Mouse (Mus musculus): ENCODE measurements around the gene Ros1. TPM values are rescaled to one million over a fixed set of nuclear protein-coding genes. Genes with fewer than 3 reads are reported as not detected.

Gene Ros1
- polyA plus RNA-seq, 1 experiment from 2014 or later: 0.13 TPM

GRCm38 (mm10) chr10:52233969-52234653, 39.1 kb upstream of the Ros1 start:
- H3K4me2 ChIP-seq (replicated peaks; ENCODE audit: low read depth): peak overlapping the region; percentile 90
- no peaks in the 10 kb centered on the region for H3K4me1 ChIP-seq (replicated peaks; ENCODE audit: control insufficient read depth, insufficient read depth)
- DNase-seq (ENCODE audit: low spot score): peak; percentile 25
- no peaks in the 10 kb centered on the region for H3K27me3 ChIP-seq (ENCODE audit: control insufficient read depth, insufficient read depth, low read length)
- peak overlapping the region; percentile 93 for H3K27ac ChIP-seq (replicated peaks)
- H3K36me3 ChIP-seq (ENCODE audit: control insufficient read depth, insufficient read depth, low read length): no peaks in the 10 kb centered on the region
- under 1% methylated on average over 39 of the region's 40 CpGs for WGBS
- TF ChIP-seq CTCF (IDR thresholded peaks at IDR 0.05; ENCODE audit: low read depth) (no peak), EP300 (optimal IDR thresholded peaks at IDR 0.05) (no peak)
- ATAC-seq (ENCODE audit: low FRiP score, low TSS enrichment): peak; percentile 3; the same call in 1 of the 2 replicates
- peak overlapping the region; percentile 82 for H3K4me3 ChIP-seq (ENCODE audit: low read depth, low read length)
- no peaks in the 10 kb centered on the region for H3K9me3 ChIP-seq (ENCODE audit: control insufficient read depth, low read length)
- H3K9ac ChIP-seq (ENCODE audit: low read length): peak overlapping the region; percentile 90

GRCm38 (mm10) chr10:52233301-52233968, 38.4 kb upstream of the Ros1 start, which contains the start of gene Dcbld1:
TSS of gene Dcbld1 (plus strand) at chr10:52233619.
- DNase-seq (ENCODE audit: low spot score) (peak; percentile 87), ATAC-seq (ENCODE audit: low FRiP score, low TSS enrichment) (peak; percentile 91)
- TF ChIP-seq CTCF (IDR thresholded peaks at IDR 0.05; ENCODE audit: low read depth) (no peak), EP300 (optimal IDR thresholded peaks at IDR 0.05) (no peak)
- peak within 1 kb of the TSS; percentile 82 for H3K4me3 ChIP-seq (ENCODE audit: low read depth, low read length)
- no peaks in the 10 kb centered on the region for H3K36me3 ChIP-seq (ENCODE audit: control insufficient read depth, insufficient read depth, low read length)
- H3K4me2 ChIP-seq (replicated peaks; ENCODE audit: low read depth): peak within 1 kb of the TSS; percentile 90
- H3K4me1 ChIP-seq (replicated peaks; ENCODE audit: control insufficient read depth, insufficient read depth): no peaks in the 10 kb centered on the region
- 1% methylated on average over 39 of the region's 60 CpGs for WGBS
- H3K9ac ChIP-seq (ENCODE audit: low read length): peak within 1 kb of the TSS; percentile 90
- H3K9me3 ChIP-seq (ENCODE audit: control insufficient read depth, low read length): no peaks in the 10 kb centered on the region
- peak within 1 kb of the TSS; percentile 93 for H3K27ac ChIP-seq (replicated peaks)
- no peaks in the 10 kb centered on the region for H3K27me3 ChIP-seq (ENCODE audit: control insufficient read depth, insufficient read depth, low read length)

DNA sequence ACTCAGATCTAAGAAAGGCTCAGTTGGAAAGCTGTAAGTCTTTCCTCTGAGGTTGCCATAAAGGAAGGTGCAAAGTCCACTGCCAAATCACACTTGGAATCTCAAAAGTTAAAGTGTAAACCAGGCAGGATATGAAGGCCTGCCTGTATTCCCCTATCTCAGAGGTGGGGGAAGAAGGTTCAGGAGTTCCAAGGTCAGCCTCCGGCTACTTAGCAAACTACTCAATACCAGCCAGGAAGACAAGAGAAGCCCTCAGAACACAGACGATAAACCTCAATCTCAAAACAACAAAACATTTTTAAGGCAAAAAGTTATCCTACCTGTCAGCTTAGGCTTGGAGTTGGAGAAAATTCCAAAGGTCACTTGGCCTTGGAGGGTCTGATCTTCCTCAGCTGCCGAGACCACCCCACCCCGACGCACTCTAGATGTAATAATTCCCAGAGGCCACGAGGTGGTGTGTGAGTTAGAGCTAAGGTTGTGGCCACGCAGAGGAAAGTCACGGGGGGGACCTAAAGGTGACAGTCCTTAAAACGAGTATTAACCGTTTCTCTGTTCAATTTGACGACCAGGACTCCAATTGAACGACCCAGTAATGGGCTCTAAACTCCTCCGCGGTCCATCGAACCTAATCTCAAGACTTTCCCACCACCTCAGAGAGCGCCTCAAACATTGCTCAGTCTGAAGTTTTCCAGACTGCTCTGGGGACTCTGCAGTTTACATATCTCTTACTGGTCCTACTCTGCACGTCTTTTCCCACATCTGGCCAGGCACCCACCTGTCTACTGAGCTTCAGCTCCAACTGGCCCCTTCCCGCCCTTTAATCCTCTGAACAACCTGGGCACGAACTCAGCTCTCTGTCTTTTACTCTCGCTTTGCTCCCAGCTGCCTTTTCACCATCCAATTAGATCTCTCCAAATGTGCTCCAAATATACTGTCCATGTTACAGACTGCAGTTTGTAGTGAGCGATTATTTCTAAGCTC, 37.4 kb upstream of the Ros1 start:
- WGBS: 6% methylated on average over 21 of the region's 21 CpGs
- H3K4me3 ChIP-seq (ENCODE audit: low read depth, low read length): peak overlapping the region; percentile 82
- peak overlapping the region; percentile 90 for H3K4me2 ChIP-seq (replicated peaks; ENCODE audit: low read depth)
- H3K36me3 ChIP-seq (ENCODE audit: control insufficient read depth, insufficient read depth, low read length): no peaks in the 10 kb centered on the region
- peak overlapping the region; percentile 41 for H3K27ac ChIP-seq (replicated peaks)
- no peaks in the 10 kb centered on the region for H3K4me1 ChIP-seq (replicated peaks; ENCODE audit: control insufficient read depth, insufficient read depth)
- H3K27me3 ChIP-seq (ENCODE audit: control insufficient read depth, insufficient read depth, low read length): no peaks in the 10 kb centered on the region
- no peaks in the 10 kb centered on the region for H3K9me3 ChIP-seq (ENCODE audit: control insufficient read depth, low read length)
- DNase-seq (ENCODE audit: low spot score): peak; percentile 69
- ATAC-seq (ENCODE audit: low FRiP score, low TSS enrichment): peak; percentile 88
- TF ChIP-seq CTCF (IDR thresholded peaks at IDR 0.05; ENCODE audit: low read depth) (peak; percentile 74), EP300 (optimal IDR thresholded peaks at IDR 0.05) (no peak)
- H3K9ac ChIP-seq (ENCODE audit: low read length): 0 out of 2 replicates have a peak overlapping the region, but pooled peaks have one; percentile 39

- TF ChIP-seq EP300 (optimal IDR thresholded peaks at IDR 0.05) (peak; percentile 59), CTCF (IDR thresholded peaks at IDR 0.05; ENCODE audit: low read depth) (no peak)
- no peak for ATAC-seq (ENCODE audit: low FRiP score, low TSS enrichment)
- Histone ChIP-seq H3K27ac (replicated peaks) (no peak overlapping the region), H3K4me3 (ENCODE audit: low read depth, low read length) (no peak overlapping the region), H3K27me3 (ENCODE audit: control insufficient read depth, insufficient read depth, low read length) (no peaks in the 10 kb centered on the region), H3K4me1 (replicated peaks; ENCODE audit: control insufficient read depth, insufficient read depth) (no peaks in the 10 kb centered on the region), H3K36me3 (ENCODE audit: control insufficient read depth, insufficient read depth, low read length) (no peaks in the 10 kb centered on the region), H3K9ac (ENCODE audit: low read length) (no peak overlapping the region), H3K9me3 (ENCODE audit: control insufficient read depth, low read length) (no peaks in the 10 kb centered on the region), H3K4me2 (replicated peaks; ENCODE audit: low read depth) (no peak overlapping the region)
- 37% methylated on average over 3 of the region's 3 CpGs for WGBS
- DNase-seq (ENCODE audit: low spot score): no peak
Observed at GRCm38 (mm10) chr10:52219600-52219999, 24.6 kb upstream of the Ros1 start.

DNA sequence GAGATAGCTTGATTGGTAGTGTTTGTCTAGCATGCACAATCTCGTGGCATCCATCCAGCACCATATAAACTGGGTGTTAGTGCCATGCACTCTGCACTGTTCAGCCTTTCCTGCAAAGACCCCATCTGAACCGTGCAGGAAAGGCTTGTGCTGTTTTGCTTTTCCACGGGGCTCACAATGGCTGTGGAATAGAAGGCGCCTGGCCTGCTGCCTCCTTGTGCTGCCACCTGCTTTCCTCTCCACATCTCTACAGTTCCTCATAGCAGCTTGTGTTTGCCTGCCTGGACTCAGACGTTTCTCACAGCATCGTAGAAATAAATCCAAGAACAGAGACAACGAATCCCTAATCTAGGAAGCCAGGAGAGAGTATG, 22.5 kb upstream of the Ros1 start:
- DNase-seq (ENCODE audit: low spot score): peak; percentile 25
- no peak overlapping the region for H3K4me2 ChIP-seq (replicated peaks; ENCODE audit: low read depth)
- TF ChIP-seq EP300 (optimal IDR thresholded peaks at IDR 0.05) (no peak), CTCF (IDR thresholded peaks at IDR 0.05; ENCODE audit: low read depth) (peak; percentile 44; the same call in 1 of the 2 replicates)
- H3K9ac ChIP-seq (ENCODE audit: low read length): no peak overlapping the region
- H3K36me3 ChIP-seq (ENCODE audit: control insufficient read depth, insufficient read depth, low read length): no peaks in the 10 kb centered on the region
- H3K27me3 ChIP-seq (ENCODE audit: control insufficient read depth, insufficient read depth, low read length): no peaks in the 10 kb centered on the region
- ATAC-seq (ENCODE audit: low FRiP score, low TSS enrichment): 0 out of 2 replicates have a peak, but pooled peaks have one; percentile 19
- no peaks in the 10 kb centered on the region for H3K9me3 ChIP-seq (ENCODE audit: control insufficient read depth, low read length)
- H3K4me1 ChIP-seq (replicated peaks; ENCODE audit: control insufficient read depth, insufficient read depth): no peaks in the 10 kb centered on the region
- H3K4me3 ChIP-seq (ENCODE audit: low read depth, low read length): no peak overlapping the region
- no peak overlapping the region for H3K27ac ChIP-seq (replicated peaks)
- WGBS: 37% methylated on average over 7 of the region's 7 CpGs
